Mouse (Mus musculus): ENCODE data around the gene Sectm1a. TPM values are rescaled to one million over a fixed set of nuclear protein-coding genes. Genes with fewer than 3 reads are reported as not detected.
"Not testable (repeated sequence)": the region's sequence is repeated elsewhere in the genome, so short reads cannot be mapped to it uniquely, and the experiment has no call there.

The Sectm1a gene
- polyA plus RNA-seq, 1 experiment from 2014 or later = not detected

GRCm38 (mm10) chr11:121058122-121058521, 22.9 kb downstream of the Sectm1a start:
- no peak overlapping the region for H3K4me2 ChIP-seq
- no peaks in the 10 kb centered on the region for H3K4me1 ChIP-seq
- no peak overlapping the region for H3K9ac ChIP-seq
- H3K27me3 ChIP-seq = no peaks in the 10 kb centered on the region
- no peak for ATAC-seq
- no peak overlapping the region for H3K27ac ChIP-seq
- no peaks in the 10 kb centered on the region for H3K36me3 ChIP-seq (ENCODE audit: poor library complexity, severe bottlenecking)
- WGBS = 89% methylated on average over 5 of the region's 5 CpGs
- no peaks in the 10 kb centered on the region for H3K9me3 ChIP-seq (replicated peaks)
- no peak overlapping the region for H3K4me3 ChIP-seq

GRCm38 (mm10) chr11:121056536-121057236, 24.3 kb downstream of the Sectm1a start:
- ATAC-seq = no peak

GRCm38 (mm10) chr11:121053536-121053935, 27.5 kb downstream of the Sectm1a start:
- H3K4me1 ChIP-seq = no peaks in the 10 kb centered on the region
- H3K27ac ChIP-seq = no peak overlapping the region
- no peak overlapping the region for H3K4me2 ChIP-seq
- H3K27me3 ChIP-seq = no peaks in the 10 kb centered on the region
- no peak overlapping the region for H3K4me3 ChIP-seq
- WGBS = 17% methylated on average over 8 of the region's 8 CpGs
- ATAC-seq = no peak
- H3K9ac ChIP-seq = no peak overlapping the region
- no peaks in the 10 kb centered on the region for H3K36me3 ChIP-seq (ENCODE audit: poor library complexity, severe bottlenecking)
- no peaks in the 10 kb centered on the region for H3K9me3 ChIP-seq (replicated peaks)

More at GRCm38 (mm10) chr11:121056536-121057236, 24.3 kb downstream of the Sectm1a start:
- Histone ChIP-seq H3K27me3 (no peaks in the 10 kb centered on the region), H3K4me2 (no peak overlapping the region), H3K4me3 (no peak overlapping the region), H3K36me3 (ENCODE audit: poor library complexity, severe bottlenecking) (no peaks in the 10 kb centered on the region), H3K9ac (no peak overlapping the region), H3K4me1 (no peaks in the 10 kb centered on the region), H3K27ac (no peak overlapping the region), H3K9me3 (replicated peaks) (no peaks in the 10 kb centered on the region)
- 75% methylated on average over 7 of the region's 7 CpGs for WGBS

GRCm38 (mm10) chr11:121052387-121052786, 28.6 kb downstream of the Sectm1a start:
- no peaks in the 10 kb centered on the region for H3K4me1 ChIP-seq
- no peak overlapping the region for H3K4me2 ChIP-seq
- H3K27ac ChIP-seq = no peak overlapping the region
- no peak overlapping the region for H3K9ac ChIP-seq
- H3K36me3 ChIP-seq (ENCODE audit: poor library complexity, severe bottlenecking) = no peaks in the 10 kb centered on the region
- ATAC-seq = no peak
- no peaks in the 10 kb centered on the region for H3K9me3 ChIP-seq (replicated peaks)
- no peak overlapping the region for H3K4me3 ChIP-seq
- no peaks in the 10 kb centered on the region for H3K27me3 ChIP-seq
- 68% methylated on average over 4 of the region's 4 CpGs for WGBS

GRCm38 (mm10) chr11:121051793-121052192, 29.2 kb downstream of the Sectm1a start:
- Histone ChIP-seq H3K36me3 (ENCODE audit: poor library complexity, severe bottlenecking) (no peaks in the 10 kb centered on the region), H3K9ac (no peak overlapping the region), H3K9me3 (replicated peaks) (no peaks in the 10 kb centered on the region), H3K4me2 (no peak overlapping the region), H3K4me1 (no peaks in the 10 kb centered on the region), H3K27ac (no peak overlapping the region), H3K27me3 (no peaks in the 10 kb centered on the region), H3K4me3 (no peak overlapping the region)
- WGBS = 71% methylated on average over 1 of the region's 1 CpGs
- ATAC-seq = no peak

GRCm38 (mm10) chr11:121049840-121050239, 31.2 kb downstream of the Sectm1a start:
- ATAC-seq = no peak
- WGBS = 85% methylated on average over 1 of the region's 1 CpGs
- Histone ChIP-seq H3K27ac (no peak overlapping the region), H3K4me1 (no peaks in the 10 kb centered on the region), H3K9me3 (replicated peaks) (no peaks in the 10 kb centered on the region), H3K4me3 (no peak overlapping the region), H3K4me2 (no peak overlapping the region), H3K27me3 (no peaks in the 10 kb centered on the region), H3K9ac (no peak overlapping the region), H3K36me3 (ENCODE audit: poor library complexity, severe bottlenecking) (no peaks in the 10 kb centered on the region)

GRCm38 (mm10) chr11:121047826-121048399, 33.1 kb downstream of the Sectm1a start:
- Histone ChIP-seq H3K27ac (no peak overlapping the region), H3K9ac (no peak overlapping the region), H3K4me2 (no peak overlapping the region), H3K9me3 (replicated peaks) (no peaks in the 10 kb centered on the region), H3K4me3 (no peak overlapping the region), H3K4me1 (no peaks in the 10 kb centered on the region), H3K27me3 (no peaks in the 10 kb centered on the region), H3K36me3 (ENCODE audit: poor library complexity, severe bottlenecking) (no peaks in the 10 kb centered on the region)
- WGBS = 78% methylated on average over 2 of the region's 2 CpGs
- ATAC-seq = no peak

GRCm38 (mm10) chr11:121045286-121045685, 35.7 kb downstream of the Sectm1a start:
- no peaks in the 10 kb centered on the region for H3K36me3 ChIP-seq (ENCODE audit: poor library complexity, severe bottlenecking)
- 54% methylated on average over 1 of the region's 1 CpGs for WGBS
- no peak overlapping the region for H3K4me3 ChIP-seq
- H3K27ac ChIP-seq = no peak overlapping the region
- 0 out of 2 replicates have a peak, but pooled peaks cover 5% of the 10 kb centered on the region for H3K27me3 ChIP-seq
- H3K9me3 ChIP-seq (replicated peaks) = no peaks in the 10 kb centered on the region
- H3K4me2 ChIP-seq = no peak overlapping the region
- no peak for ATAC-seq
- H3K4me1 ChIP-seq = no peaks in the 10 kb centered on the region
- no peak overlapping the region for H3K9ac ChIP-seq

GRCm38 (mm10) chr11:121043025-121043424, 38.0 kb downstream of the Sectm1a start:
- H3K4me3 ChIP-seq; H3K9ac ChIP-seq; H3K36me3 ChIP-seq (ENCODE audit: poor library complexity, severe bottlenecking); H3K4me1 ChIP-seq; ATAC-seq; H3K27ac ChIP-seq; H3K27me3 ChIP-seq; H3K4me2 ChIP-seq; H3K9me3 ChIP-seq (replicated peaks): not testable (repeated sequence)
- WGBS = 70% methylated on average over 1 of the region's 1 CpGs

- no peak overlapping the region for H3K4me2 ChIP-seq
- no peak overlapping the region for H3K4me3 ChIP-seq
- H3K4me1 ChIP-seq = no peaks in the 10 kb centered on the region
- no peak overlapping the region for H3K9ac ChIP-seq
- H3K27ac ChIP-seq = no peak overlapping the region
- no peaks in the 10 kb centered on the region for H3K36me3 ChIP-seq (ENCODE audit: poor library complexity, severe bottlenecking)
- no peaks in the 10 kb centered on the region for H3K9me3 ChIP-seq (replicated peaks)
- ATAC-seq = no peak
- 82% methylated on average over 4 of the region's 4 CpGs for WGBS
- 0 out of 2 replicates have a peak, but pooled peaks cover 5% of the 10 kb centered on the region for H3K27me3 ChIP-seq
Measured at GRCm38 (mm10) chr11:121042480-121042879, 38.5 kb downstream of the Sectm1a start.

GRCm38 (mm10) chr11:121041636-121042035, 39.4 kb downstream of the Sectm1a start:
- Histone ChIP-seq H3K9me3 (replicated peaks) (no peaks in the 10 kb centered on the region), H3K4me1 (no peaks in the 10 kb centered on the region), H3K9ac (no peak overlapping the region), H3K4me3 (no peak overlapping the region), H3K4me2 (no peak overlapping the region), H3K27ac (no peak overlapping the region), H3K36me3 (ENCODE audit: poor library complexity, severe bottlenecking) (no peaks in the 10 kb centered on the region), H3K27me3 (0 out of 2 replicates have a peak, but pooled peaks cover 5% of the 10 kb centered on the region)
- 74% methylated on average over 4 of the region's 4 CpGs for whole genome bisulfite sequencing
- no peak for ATAC-seq

GRCm38 (mm10) chr11:121041212-121041611, 39.8 kb downstream of the Sectm1a start:
- Histone ChIP-seq H3K36me3 (ENCODE audit: poor library complexity, severe bottlenecking) (no peaks in the 10 kb centered on the region), H3K4me1 (no peaks in the 10 kb centered on the region), H3K9ac (no peak overlapping the region), H3K9me3 (replicated peaks) (no peaks in the 10 kb centered on the region), H3K27ac (no peak overlapping the region), H3K27me3 (0 out of 2 replicates have a peak, but pooled peaks cover 5% of the 10 kb centered on the region), H3K4me3 (no peak overlapping the region), H3K4me2 (no peak overlapping the region)
- ATAC-seq = 0 out of 2 replicates have a peak, but pooled peaks have one; percentile 33
- WGBS = 8% methylated on average over 4 of the region's 4 CpGs

Measured in forebrain, embryonic 13.5 days (tissue).